Mouse (Mus musculus): ENCODE results near the gene Bloc1s1. TPM values are rescaled to one million over a fixed set of nuclear protein-coding genes. Genes with fewer than 3 reads are reported as not detected.

The Bloc1s1 gene
- polyA plus RNA-seq (2016; fragmentation: Nextera tagmentation; extraction: Ambion mirVana): 210 and 215 TPM in 2 replicates

DNA sequence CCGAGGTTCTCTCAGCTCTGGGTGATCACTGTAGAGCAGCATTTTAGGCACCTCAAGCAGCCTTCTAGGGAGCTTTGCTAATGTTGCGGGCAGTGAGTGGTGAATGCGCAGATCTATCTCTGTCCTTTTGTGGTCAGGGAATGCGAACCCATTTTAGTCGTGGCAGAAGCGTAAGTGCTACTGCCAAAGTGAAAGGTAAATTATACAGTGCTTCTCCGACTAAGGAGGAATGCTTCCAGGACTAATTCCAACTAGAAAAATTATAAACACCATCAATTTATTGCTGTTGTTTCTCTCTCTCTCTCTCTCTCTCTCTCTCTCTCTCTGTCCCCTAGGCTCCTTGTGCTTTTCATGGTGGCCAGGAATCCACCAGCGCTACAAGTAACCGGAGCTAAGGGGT, at the start of gene Bloc1s1:
TSS of gene Bloc1s1 (minus strand) at position 101 of the 400 bp plus-strand sequence.
- peak within 1 kb of the TSS; percentile 79 for H3K4me3 ChIP-seq
- H3K9ac ChIP-seq: peak within 1 kb of the TSS; percentile 71
- H3K36me3 ChIP-seq: no peaks in the 10 kb centered on the region
- no peak for ATAC-seq (ENCODE audit: insufficient number of reproducible peaks, insufficient read depth, low FRiP score, low TSS enrichment)
- peaks cover 15% of the 10 kb centered on the region; the same call in 1 of the 2 replicates for H3K27me3 ChIP-seq
- no peaks in the 10 kb centered on the region for H3K9me3 ChIP-seq
- WGBS: 66% methylated on average over 9 of the region's 9 CpGs
- H3K4me2 ChIP-seq (replicated peaks): peak within 1 kb of the TSS; percentile 57
- peak within 1 kb of the TSS; percentile 77 for H3K27ac ChIP-seq
- peaks cover 34% of the 10 kb centered on the region for H3K4me1 ChIP-seq

DNA sequence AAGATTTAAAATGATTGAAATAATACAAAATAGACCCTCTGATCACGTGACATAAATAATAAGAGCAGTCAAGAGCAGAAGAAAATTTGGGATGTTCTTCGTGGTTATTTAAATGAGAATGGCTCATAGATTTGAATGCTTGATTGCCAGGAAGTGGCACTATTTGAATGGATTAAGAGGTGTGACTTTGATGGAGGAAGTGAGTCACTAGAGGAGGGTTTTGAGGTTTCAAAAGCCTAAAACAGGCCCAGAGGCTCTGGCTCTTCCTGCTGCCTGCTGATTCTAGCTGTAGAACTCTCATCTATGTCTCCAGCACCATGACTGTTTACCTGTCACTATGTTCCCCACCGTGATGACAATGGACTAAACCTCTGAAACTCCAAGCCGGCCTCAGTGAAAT, 49.0 kb upstream of the Bloc1s1 start:
- H3K9ac ChIP-seq: no peak overlapping the region
- WGBS: 71% methylated on average over 4 of the region's 4 CpGs
- ATAC-seq (ENCODE audit: insufficient number of reproducible peaks, insufficient read depth, low FRiP score, low TSS enrichment): no peak
- H3K27ac ChIP-seq: no peak overlapping the region
- H3K9me3 ChIP-seq: no peaks in the 10 kb centered on the region
- no peak overlapping the region for H3K4me2 ChIP-seq (replicated peaks)
- no peak overlapping the region for H3K4me3 ChIP-seq
- H3K36me3 ChIP-seq: no peaks in the 10 kb centered on the region
- H3K27me3 ChIP-seq: no peaks in the 10 kb centered on the region
- no peaks in the 10 kb centered on the region for H3K4me1 ChIP-seq

DNA sequence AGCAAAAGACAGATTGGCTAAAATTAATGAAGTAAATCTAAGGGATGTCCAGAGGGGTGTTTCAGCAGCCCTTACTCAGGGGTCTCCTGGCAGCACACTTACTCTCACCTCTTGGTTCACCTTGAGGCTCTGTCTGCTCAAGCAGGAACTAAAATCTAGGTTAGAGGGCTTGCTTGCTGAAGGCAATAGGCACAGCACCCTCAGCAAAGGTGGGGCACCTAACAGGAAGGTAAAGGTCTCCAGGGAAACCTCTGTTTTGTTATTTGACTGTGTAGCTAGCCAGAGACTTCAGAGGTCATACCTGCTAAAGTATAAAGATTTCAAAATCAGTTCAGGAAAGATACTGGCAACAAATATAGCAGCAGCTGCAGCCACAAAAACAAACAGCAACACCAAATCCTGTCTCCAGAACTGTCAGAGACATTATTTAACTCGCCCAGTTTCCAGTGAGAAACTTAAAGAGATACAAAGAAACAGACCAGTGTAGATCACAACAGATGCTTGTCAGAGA, 47.0 kb upstream of the Bloc1s1 start:
- WGBS: 39% methylated on average over 1 of the region's 1 CpGs
- H3K4me3 ChIP-seq: no peak overlapping the region
- no peak for ATAC-seq (ENCODE audit: insufficient number of reproducible peaks, insufficient read depth, low FRiP score, low TSS enrichment)
- no peak overlapping the region for H3K27ac ChIP-seq
- H3K9me3 ChIP-seq: no peaks in the 10 kb centered on the region
- no peaks in the 10 kb centered on the region for H3K27me3 ChIP-seq
- H3K9ac ChIP-seq: no peak overlapping the region
- no peaks in the 10 kb centered on the region for H3K36me3 ChIP-seq
- H3K4me2 ChIP-seq (replicated peaks): no peak overlapping the region
- H3K4me1 ChIP-seq: no peaks in the 10 kb centered on the region

- no peak overlapping the region for H3K4me2 ChIP-seq (replicated peaks)
- no peak overlapping the region for H3K9ac ChIP-seq
- ATAC-seq (ENCODE audit: insufficient number of reproducible peaks, insufficient read depth, low FRiP score, low TSS enrichment): no peak
- H3K36me3 ChIP-seq: no peaks in the 10 kb centered on the region
- no peaks in the 10 kb centered on the region for H3K9me3 ChIP-seq
- H3K27me3 ChIP-seq: no peaks in the 10 kb centered on the region
- WGBS: 36% methylated on average over 1 of the region's 1 CpGs
- no peak overlapping the region for H3K27ac ChIP-seq
- no peak overlapping the region for H3K4me3 ChIP-seq
- no peaks in the 10 kb centered on the region for H3K4me1 ChIP-seq
Observed at GRCm38 (mm10) chr10:128968341-128968749, 44.5 kb upstream of the Bloc1s1 start.

- H3K4me3 ChIP-seq: no peak overlapping the region
- no peak overlapping the region for H3K9ac ChIP-seq
- H3K27ac ChIP-seq: no peak overlapping the region
- ATAC-seq (ENCODE audit: insufficient number of reproducible peaks, insufficient read depth, low FRiP score, low TSS enrichment): no peak
- H3K36me3 ChIP-seq: no peaks in the 10 kb centered on the region
- no peaks in the 10 kb centered on the region for H3K27me3 ChIP-seq
- no peaks in the 10 kb centered on the region for H3K9me3 ChIP-seq
- no peak overlapping the region for H3K4me2 ChIP-seq (replicated peaks)
- WGBS: 80% methylated on average over 6 of the region's 6 CpGs
- no peaks in the 10 kb centered on the region for H3K4me1 ChIP-seq
Observed at GRCm38 (mm10) chr10:128965871-128966270, 42.0 kb upstream of the Bloc1s1 start.

DNA sequence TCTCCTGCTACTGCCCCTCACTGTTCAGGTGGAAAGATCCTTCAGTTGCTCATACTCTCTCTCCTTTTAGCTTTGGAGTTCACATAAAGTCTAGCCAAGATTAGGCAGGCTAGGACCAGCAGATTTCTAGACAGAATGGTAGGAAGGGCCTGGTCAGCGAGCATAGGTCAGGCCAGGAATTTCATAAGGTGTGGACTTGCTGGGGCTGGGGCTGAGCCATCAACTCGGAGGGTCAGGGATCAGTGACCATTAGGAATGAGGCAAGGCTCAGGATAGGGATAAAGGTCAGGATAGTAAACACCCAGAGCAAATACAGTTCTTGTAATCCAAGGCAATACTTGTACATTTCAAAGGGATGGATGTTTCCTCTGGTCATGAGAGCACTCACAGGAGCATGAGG, 41.1 kb upstream of the Bloc1s1 start:
- H3K27me3 ChIP-seq: no peaks in the 10 kb centered on the region
- H3K9me3 ChIP-seq: no peaks in the 10 kb centered on the region
- ATAC-seq (ENCODE audit: insufficient number of reproducible peaks, insufficient read depth, low FRiP score, low TSS enrichment): no peak
- no peak overlapping the region for H3K27ac ChIP-seq
- no peak overlapping the region for H3K9ac ChIP-seq
- H3K4me3 ChIP-seq: no peak overlapping the region
- no peak overlapping the region for H3K4me2 ChIP-seq (replicated peaks)
- 59% methylated on average over 2 of the region's 2 CpGs for WGBS
- no peaks in the 10 kb centered on the region for H3K36me3 ChIP-seq
- no peaks in the 10 kb centered on the region for H3K4me1 ChIP-seq

DNA sequence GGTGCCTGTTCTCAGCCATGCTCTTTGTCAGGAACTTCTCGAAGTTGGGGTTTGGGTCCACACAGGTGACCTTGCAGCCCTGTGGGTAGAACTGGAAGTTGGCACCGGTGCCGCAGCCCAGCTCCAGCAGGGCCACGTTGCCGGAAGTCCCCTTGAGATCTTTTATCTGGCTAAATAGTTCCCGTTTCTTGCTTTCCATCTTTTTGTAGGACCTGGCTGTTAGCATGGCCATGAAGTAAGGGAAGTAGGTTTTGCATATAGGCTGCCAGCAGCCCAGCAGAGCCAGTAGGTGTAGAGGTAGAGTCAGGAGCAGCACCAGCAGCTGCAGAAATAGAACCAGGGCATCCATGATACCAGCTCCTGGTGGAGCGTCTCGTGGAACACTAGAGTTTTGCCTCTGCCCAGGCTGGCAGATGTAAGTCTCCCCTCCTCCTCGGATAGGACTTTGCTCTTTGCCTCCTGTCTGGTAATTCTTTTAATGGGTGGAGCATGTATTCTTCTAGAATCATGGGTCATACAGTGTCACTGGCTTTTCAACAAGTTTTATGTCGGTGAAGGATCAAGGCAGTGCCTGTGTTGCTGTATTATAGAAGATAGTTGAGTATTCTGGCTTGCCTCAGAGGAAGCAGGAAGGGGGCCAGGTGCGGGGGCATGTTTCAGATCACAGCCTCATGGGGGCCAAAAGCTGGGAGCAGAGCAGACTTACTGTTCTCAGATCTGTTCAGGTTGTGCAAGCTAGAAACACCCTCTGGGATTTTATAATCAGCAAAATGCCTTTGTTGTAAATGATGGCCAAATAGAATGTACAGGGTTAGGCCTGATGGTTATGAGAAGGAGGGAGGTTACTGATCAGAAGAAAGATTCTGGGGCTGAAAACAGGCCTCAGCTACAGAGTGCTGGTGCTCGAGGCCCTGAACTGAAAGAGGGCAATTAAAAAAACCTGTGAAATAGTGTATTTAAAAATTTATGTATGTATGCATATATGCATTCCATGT, 37.1 kb upstream of the Bloc1s1 start, which contains the start of gene Mettl7b:
TSS of gene Mettl7b (minus strand) at position 399 of the 995 bp plus-strand sequence.
- H3K9ac ChIP-seq: no peak within 1 kb of the TSS
- H3K4me1 ChIP-seq: no peaks in the 10 kb centered on the region
- no peak within 1 kb of the TSS for H3K4me3 ChIP-seq
- ATAC-seq (ENCODE audit: insufficient number of reproducible peaks, insufficient read depth, low FRiP score, low TSS enrichment): no peak
- H3K27ac ChIP-seq: no peak within 1 kb of the TSS
- no peaks in the 10 kb centered on the region for H3K9me3 ChIP-seq
- H3K27me3 ChIP-seq: no peaks in the 10 kb centered on the region
- 80% methylated on average over 12 of the region's 12 CpGs for WGBS
- H3K36me3 ChIP-seq: no peaks in the 10 kb centered on the region
- H3K4me2 ChIP-seq (replicated peaks): no peak within 1 kb of the TSS

DNA sequence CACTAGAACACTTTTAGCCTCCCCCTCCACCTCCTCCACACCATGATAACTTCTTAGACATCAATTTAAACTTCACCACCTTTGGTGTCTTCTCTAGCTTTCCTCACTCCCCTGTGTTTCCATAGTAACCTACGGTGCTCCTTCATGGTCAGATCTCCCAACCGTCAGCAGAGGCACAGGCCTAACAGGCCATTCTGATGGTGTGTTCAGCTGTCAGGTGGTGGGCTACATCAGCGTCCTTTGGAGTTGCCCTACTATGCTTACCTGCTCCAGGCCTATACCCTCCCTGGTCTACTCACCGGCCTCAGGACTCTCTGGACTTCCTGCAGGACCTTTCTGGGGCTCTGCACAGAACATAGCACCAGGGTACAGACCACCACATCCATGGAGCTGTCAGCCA, 36.3 kb upstream of the Bloc1s1 start:
- Histone ChIP-seq H3K9ac (no peak overlapping the region), H3K4me1 (no peaks in the 10 kb centered on the region), H3K4me3 (no peak overlapping the region), H3K27me3 (no peaks in the 10 kb centered on the region), H3K36me3 (no peaks in the 10 kb centered on the region), H3K4me2 (replicated peaks) (no peak overlapping the region), H3K9me3 (no peaks in the 10 kb centered on the region), H3K27ac (no peak overlapping the region)
- 75% methylated on average over 4 of the region's 4 CpGs for WGBS
- no peak for ATAC-seq (ENCODE audit: insufficient number of reproducible peaks, insufficient read depth, low FRiP score, low TSS enrichment)

GRCm38 (mm10) chr10:128958340-128958739, 34.5 kb upstream of the Bloc1s1 start:
- no peak for ATAC-seq (ENCODE audit: insufficient number of reproducible peaks, insufficient read depth, low FRiP score, low TSS enrichment)
- WGBS: 76% methylated on average over 10 of the region's 10 CpGs

GRCm38 (mm10) chr10:128950208-128950887, 26.5 kb upstream of the Bloc1s1 start:
- Histone ChIP-seq H3K27ac (no peak overlapping the region), H3K9me3 (no peaks in the 10 kb centered on the region), H3K4me3 (no peak overlapping the region), H3K4me1 (no peaks in the 10 kb centered on the region), H3K9ac (no peak overlapping the region), H3K36me3 (no peaks in the 10 kb centered on the region), H3K27me3 (no peaks in the 10 kb centered on the region; the same call in 1 of the 2 replicates), H3K4me2 (replicated peaks) (no peak overlapping the region)
- no peak for ATAC-seq (ENCODE audit: insufficient number of reproducible peaks, insufficient read depth, low FRiP score, low TSS enrichment)
- WGBS: 69% methylated on average over 16 of the region's 16 CpGs

More at GRCm38 (mm10) chr10:128958340-128958739, 34.5 kb upstream of the Bloc1s1 start:
- Histone ChIP-seq H3K36me3 (no peaks in the 10 kb centered on the region), H3K4me2 (replicated peaks) (no peak overlapping the region), H3K9ac (no peak overlapping the region), H3K4me1 (no peaks in the 10 kb centered on the region), H3K27ac (no peak overlapping the region), H3K9me3 (no peaks in the 10 kb centered on the region), H3K4me3 (no peak overlapping the region), H3K27me3 (no peaks in the 10 kb centered on the region; the same call in 1 of the 2 replicates)

DNA sequence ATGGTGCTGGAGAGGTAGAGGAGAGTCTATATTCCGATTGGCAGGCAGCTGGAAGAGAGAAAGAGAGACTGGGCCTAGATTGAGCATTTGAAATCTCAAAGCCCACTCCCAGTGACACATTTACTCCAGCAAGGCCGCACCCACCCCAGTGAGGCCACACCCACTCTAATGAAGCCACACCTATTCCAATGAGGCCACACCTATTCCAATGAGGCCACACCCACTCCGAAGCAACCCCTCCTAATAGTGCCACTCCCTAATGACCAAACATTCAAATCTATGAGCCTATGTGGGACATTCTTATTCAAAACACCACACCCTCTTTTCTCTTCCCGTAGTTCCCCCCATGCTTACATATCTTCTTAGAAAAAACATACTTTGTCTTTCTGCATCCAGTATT, 23.7 kb upstream of the Bloc1s1 start:
- Histone ChIP-seq H3K4me1 (no peaks in the 10 kb centered on the region), H3K27me3 (no peaks in the 10 kb centered on the region), H3K9ac (no peak overlapping the region), H3K36me3 (no peaks in the 10 kb centered on the region), H3K27ac (no peak overlapping the region), H3K4me3 (no peak overlapping the region), H3K9me3 (no peaks in the 10 kb centered on the region), H3K4me2 (replicated peaks) (no peak overlapping the region)
- no peak for ATAC-seq (ENCODE audit: insufficient number of reproducible peaks, insufficient read depth, low FRiP score, low TSS enrichment)
- WGBS: 87% methylated on average over 4 of the region's 4 CpGs

Measured in embryonic facial prominence, embryonic 12.5 days (tissue).